Mouse (Mus musculus) stomach, embryonic 14.5 days (tissue): ENCODE data around the gene Pde4d. TPM values are rescaled to one million over a fixed set of nuclear protein-coding genes. Genes with fewer than 3 reads are reported as not detected.
"Not testable (repeated sequence)": the region's sequence is repeated elsewhere in the genome, so short reads cannot be mapped to it uniquely, and the experiment has no call there.

Experiments used
- ATAC-seq: fragments of 200-750 bp; cut with Nextera tagmentation; 2 replicates; pipeline ENCODE4 v1.8.0; 2017; ENCODE audit warnings: low read depth, moderate TSS enrichment; ENCODE audit not compliant: insufficient number of reproducible peaks, insufficient read depth, low FRiP score
- H3K27ac ChIP-seq: fragments of 300-500 bp; sonication (generic); 2 replicates; pipeline ENCODE4 v1.5.1; 2014; ENCODE audit warnings: mild to moderate bottlenecking, low read length, moderate library complexity, mixed read lengths
- H3K27me3 ChIP-seq: fragments of 300-500 bp; sonication (generic); 2 replicates; pipeline ENCODE4 v1.6.1; 2014; ENCODE audit warnings: low read length, control low read depth, mixed read lengths; ENCODE audit not compliant: control insufficient read depth, insufficient read depth
- H3K36me3 ChIP-seq: fragments of 300-500 bp; sonication (generic); 2 replicates; pipeline ENCODE4 v1.6.1; 2014; ENCODE audit warnings: mild to moderate bottlenecking, control low read depth, low read length, moderate library complexity, mixed read lengths; ENCODE audit not compliant: control insufficient read depth, insufficient read depth
- H3K4me1 ChIP-seq: fragments of 300-500 bp; sonication (generic); 2 replicates; pipeline ENCODE4 v1.6.1; 2014; ENCODE audit warnings: low read length, control low read depth, mixed read lengths; ENCODE audit not compliant: control insufficient read depth, insufficient read depth
- H3K4me2 ChIP-seq: fragments of 300-500 bp; sonication (generic); replicated peaks from 2 replicates; pipeline ENCODE4 v1.6.1; 2014; ENCODE audit warnings: low read depth, low read length, control low read depth
- H3K4me3 ChIP-seq: fragments of 300-500 bp; sonication (generic); 2 replicates; pipeline ENCODE4 v1.5.1; 2014; ENCODE audit warnings: low read depth, low read length, control low read depth
- H3K9ac ChIP-seq: fragments of 300-500 bp; sonication (generic); replicated peaks from 2 replicates; pipeline ENCODE4 v1.6.1; 2014; ENCODE audit warnings: low read depth, mild to moderate bottlenecking, control low read depth, low read length, moderate library complexity, mixed read lengths
- H3K9me3 ChIP-seq: fragments of 300-500 bp; sonication (generic); 2 replicates; pipeline ENCODE4 v1.6.1; 2016; ENCODE audit warnings: low read depth, low read length, control low read depth; ENCODE audit not compliant: control insufficient read depth
- WGBS: fragments of 180-500 bp; shearing (Covaris S2); extraction: QIAGEN DNeasy Blood & Tissue Kit; methylation state at CpG from one replicate; pipeline ENCODE4 v1.1.7; 2014; 5-methylcytosine and 5-hydroxymethylcytosine counted together
- polyA plus RNA-seq: library from polyadenylated mRNA; unstranded; fragments of >200 nt; fragmentation: Nextera tagmentation; extraction: Ambion mirVana; gene quantifications from 2 replicates; pipeline ENCODE4 v1.2.1, GENCODE M21; 2014

Pde4d gene
- polyA plus RNA-seq, 1 experiment from 2014 or later, result 29.3 TPM

- 86% methylated on average over 4 of the region's 4 CpGs for WGBS
- Histone ChIP-seq H3K4me3 (no peak overlapping the region), H3K36me3 (no peaks in the 10 kb centered on the region)
Measured at GRCm38 (mm10) chr13:108705441-108705840, 255.7 kb downstream of the Pde4d start.

GRCm38 (mm10) chr13:108714032-108714431 is 264.3 kb downstream of the Pde4d start:
- H3K27me3 ChIP-seq, result no peaks in the 10 kb centered on the region
- ATAC-seq, result no peak

More at GRCm38 (mm10) chr13:108705441-108705840, 255.7 kb downstream of the Pde4d start:
- no peak overlapping the region for H3K27ac ChIP-seq
- H3K4me1 ChIP-seq, result no peaks in the 10 kb centered on the region
- no peak overlapping the region for H3K4me2 ChIP-seq
- no peak for ATAC-seq
- H3K27me3 ChIP-seq, result no peaks in the 10 kb centered on the region
- H3K9ac ChIP-seq, result no peak overlapping the region
- no peaks in the 10 kb centered on the region for H3K9me3 ChIP-seq

GRCm38 (mm10) chr13:108715029-108715428 is 265.3 kb downstream of the Pde4d start:
- no peak overlapping the region for H3K27ac ChIP-seq
- H3K9ac ChIP-seq, result no peak overlapping the region
- no peaks in the 10 kb centered on the region for H3K36me3 ChIP-seq
- H3K4me3 ChIP-seq, result no peak overlapping the region
- 90% methylated on average over 3 of the region's 3 CpGs for WGBS
- no peaks in the 10 kb centered on the region for H3K27me3 ChIP-seq
- no peak overlapping the region for H3K4me2 ChIP-seq
- no peaks in the 10 kb centered on the region for H3K9me3 ChIP-seq
- H3K4me1 ChIP-seq, result no peaks in the 10 kb centered on the region
- ATAC-seq, result no peak

More at GRCm38 (mm10) chr13:108714032-108714431, 264.3 kb downstream of the Pde4d start:
- Histone ChIP-seq H3K4me2 (no peak overlapping the region), H3K9ac (no peak overlapping the region), H3K4me1 (no peaks in the 10 kb centered on the region), H3K9me3 (no peaks in the 10 kb centered on the region), H3K36me3 (no peaks in the 10 kb centered on the region), H3K27ac (no peak overlapping the region), H3K4me3 (no peak overlapping the region)
- WGBS, result 81% methylated on average over 3 of the region's 3 CpGs

- WGBS, result 76% methylated on average over 5 of the region's 5 CpGs
- no peak overlapping the region for H3K4me3 ChIP-seq
- H3K36me3 ChIP-seq, result no peaks in the 10 kb centered on the region
- H3K9ac ChIP-seq, result no peak overlapping the region
- ATAC-seq, result no peak
- no peak overlapping the region for H3K27ac ChIP-seq
- no peak overlapping the region for H3K4me2 ChIP-seq
- no peaks in the 10 kb centered on the region for H3K9me3 ChIP-seq
- no peaks in the 10 kb centered on the region for H3K4me1 ChIP-seq
- no peaks in the 10 kb centered on the region for H3K27me3 ChIP-seq
Measured at GRCm38 (mm10) chr13:108722234-108722633, 272.5 kb downstream of the Pde4d start.

GRCm38 (mm10) chr13:108734356-108734755 is 284.6 kb downstream of the Pde4d start:
- not testable (repeated sequence) for H3K4me2 ChIP-seq, H3K36me3 ChIP-seq, H3K4me3 ChIP-seq, H3K27me3 ChIP-seq, H3K9ac ChIP-seq, H3K9me3 ChIP-seq, H3K4me1 ChIP-seq, H3K27ac ChIP-seq, ATAC-seq
- WGBS, result 85% methylated on average over 2 of the region's 2 CpGs

GRCm38 (mm10) chr13:108751155-108751840 is 301.6 kb downstream of the Pde4d start:
- H3K27me3 ChIP-seq, result no peaks in the 10 kb centered on the region
- no peak for ATAC-seq
- WGBS, result 81% methylated on average over 3 of the region's 3 CpGs

GRCm38 (mm10) chr13:108757477-108757876 is 307.7 kb downstream of the Pde4d start:
- H3K4me1 ChIP-seq, result no peaks in the 10 kb centered on the region
- WGBS, result 87% methylated on average over 7 of the region's 7 CpGs
- ATAC-seq, result no peak
- no peak overlapping the region for H3K9ac ChIP-seq
- no peaks in the 10 kb centered on the region for H3K9me3 ChIP-seq
- no peak overlapping the region for H3K27ac ChIP-seq
- no peak overlapping the region for H3K4me2 ChIP-seq
- no peaks in the 10 kb centered on the region for H3K27me3 ChIP-seq
- H3K36me3 ChIP-seq, result no peaks in the 10 kb centered on the region
- H3K4me3 ChIP-seq, result no peak overlapping the region

More at GRCm38 (mm10) chr13:108751155-108751840, 301.6 kb downstream of the Pde4d start:
- no peaks in the 10 kb centered on the region for H3K36me3 ChIP-seq
- no peak overlapping the region for H3K4me2 ChIP-seq
- no peak overlapping the region for H3K9ac ChIP-seq
- H3K9me3 ChIP-seq, result no peaks in the 10 kb centered on the region
- H3K4me1 ChIP-seq, result no peaks in the 10 kb centered on the region
- no peak overlapping the region for H3K4me3 ChIP-seq
- no peak overlapping the region for H3K27ac ChIP-seq

- Histone ChIP-seq H3K4me3 (no peak overlapping the region), H3K9me3 (no peaks in the 10 kb centered on the region), H3K27me3 (no peaks in the 10 kb centered on the region), H3K9ac (no peak overlapping the region), H3K4me1 (no peaks in the 10 kb centered on the region), H3K4me2 (no peak overlapping the region), H3K36me3 (no peaks in the 10 kb centered on the region), H3K27ac (no peak overlapping the region)
- 76% methylated on average over 4 of the region's 4 CpGs for WGBS
- ATAC-seq, result no peak
Measured at GRCm38 (mm10) chr13:108758331-108758730, 308.6 kb downstream of the Pde4d start.

- WGBS, result 78% methylated on average over 4 of the region's 4 CpGs
- H3K36me3 ChIP-seq, result no peaks in the 10 kb centered on the region
- H3K9ac ChIP-seq, result no peak overlapping the region
- H3K4me3 ChIP-seq, result no peak overlapping the region
- no peak for ATAC-seq
- H3K4me1 ChIP-seq, result no peaks in the 10 kb centered on the region
- no peak overlapping the region for H3K27ac ChIP-seq
- no peaks in the 10 kb centered on the region for H3K9me3 ChIP-seq
- no peak overlapping the region for H3K4me2 ChIP-seq
- H3K27me3 ChIP-seq, result no peaks in the 10 kb centered on the region
Measured at GRCm38 (mm10) chr13:108759140-108759539, 309.4 kb downstream of the Pde4d start.
